Mouse (Mus musculus): ENCODE results near the gene Thbs2. TPM values are rescaled to one million over a fixed set of nuclear protein-coding genes. Genes with fewer than 3 reads are reported as not detected.

The Thbs2 gene
- polyA plus RNA-seq, 1 experiment from 2014 or later, result 3.9 TPM

- H3K27ac ChIP-seq (ENCODE audit: low read depth, low read length), result no peak overlapping the region
- no peaks in the 10 kb centered on the region for H3K36me3 ChIP-seq (ENCODE audit: control insufficient read depth, insufficient read depth, low read length)
- H3K9ac ChIP-seq (replicated peaks; ENCODE audit: low read depth, low read length), result no peak overlapping the region
- 83% methylated on average over 4 of the region's 4 CpGs for WGBS
- H3K4me2 ChIP-seq (ENCODE audit: low read depth, low read length), result no peak overlapping the region
- no peaks in the 10 kb centered on the region for H3K4me1 ChIP-seq (ENCODE audit: control insufficient read depth, insufficient read depth, low read length)
- H3K27me3 ChIP-seq (ENCODE audit: control insufficient read depth, insufficient read depth, low read length), result no peaks in the 10 kb centered on the region
- ATAC-seq (ENCODE audit: low read depth), result no peak
- no peak overlapping the region for H3K4me3 ChIP-seq (ENCODE audit: low read depth, low read length)
- no peaks in the 10 kb centered on the region for H3K9me3 ChIP-seq (ENCODE audit: control insufficient read depth, low read length)
These were observed 34.3 kb downstream of the Thbs2 start for GRCm38 (mm10) chr17:14659746-14660145.

GRCm38 (mm10) chr17:14658123-14658522 lies 35.9 kb downstream of the Thbs2 start:
- H3K27me3 ChIP-seq (ENCODE audit: control insufficient read depth, insufficient read depth, low read length), result no peaks in the 10 kb centered on the region
- H3K4me2 ChIP-seq (ENCODE audit: low read depth, low read length), result no peak overlapping the region
- H3K4me3 ChIP-seq (ENCODE audit: low read depth, low read length), result no peak overlapping the region
- no peak overlapping the region for H3K9ac ChIP-seq (replicated peaks; ENCODE audit: low read depth, low read length)
- no peaks in the 10 kb centered on the region for H3K36me3 ChIP-seq (ENCODE audit: control insufficient read depth, insufficient read depth, low read length)
- WGBS, result 92% methylated on average over 2 of the region's 2 CpGs
- no peak for ATAC-seq (ENCODE audit: low read depth)
- no peaks in the 10 kb centered on the region for H3K4me1 ChIP-seq (ENCODE audit: control insufficient read depth, insufficient read depth, low read length)
- no peaks in the 10 kb centered on the region for H3K9me3 ChIP-seq (ENCODE audit: control insufficient read depth, low read length)
- H3K27ac ChIP-seq (ENCODE audit: low read depth, low read length), result no peak overlapping the region

GRCm38 (mm10) chr17:14657123-14657522 lies 36.9 kb downstream of the Thbs2 start:
- H3K9me3 ChIP-seq (ENCODE audit: control insufficient read depth, low read length), result no peaks in the 10 kb centered on the region
- H3K27ac ChIP-seq (ENCODE audit: low read depth, low read length), result no peak overlapping the region
- H3K9ac ChIP-seq (replicated peaks; ENCODE audit: low read depth, low read length), result no peak overlapping the region
- no peaks in the 10 kb centered on the region for H3K4me1 ChIP-seq (ENCODE audit: control insufficient read depth, insufficient read depth, low read length)
- H3K27me3 ChIP-seq (ENCODE audit: control insufficient read depth, insufficient read depth, low read length), result no peaks in the 10 kb centered on the region
- no peak overlapping the region for H3K4me2 ChIP-seq (ENCODE audit: low read depth, low read length)
- no peak for ATAC-seq (ENCODE audit: low read depth)
- H3K4me3 ChIP-seq (ENCODE audit: low read depth, low read length), result no peak overlapping the region
- H3K36me3 ChIP-seq (ENCODE audit: control insufficient read depth, insufficient read depth, low read length), result no peaks in the 10 kb centered on the region

GRCm38 (mm10) chr17:14654981-14655380 lies 39.1 kb downstream of the Thbs2 start:
- no peak for ATAC-seq (ENCODE audit: low read depth)
- H3K4me3 ChIP-seq (ENCODE audit: low read depth, low read length), result no peak overlapping the region
- no peaks in the 10 kb centered on the region for H3K9me3 ChIP-seq (ENCODE audit: control insufficient read depth, low read length)
- H3K4me1 ChIP-seq (ENCODE audit: control insufficient read depth, insufficient read depth, low read length), result no peaks in the 10 kb centered on the region
- no peak overlapping the region for H3K27ac ChIP-seq (ENCODE audit: low read depth, low read length)
- no peak overlapping the region for H3K9ac ChIP-seq (replicated peaks; ENCODE audit: low read depth, low read length)
- H3K27me3 ChIP-seq (ENCODE audit: control insufficient read depth, insufficient read depth, low read length), result no peaks in the 10 kb centered on the region
- WGBS, result 78% methylated on average over 3 of the region's 3 CpGs
- H3K36me3 ChIP-seq (ENCODE audit: control insufficient read depth, insufficient read depth, low read length), result no peaks in the 10 kb centered on the region
- no peak overlapping the region for H3K4me2 ChIP-seq (ENCODE audit: low read depth, low read length)

- Histone ChIP-seq H3K9ac (replicated peaks; ENCODE audit: low read depth, low read length) (no peak overlapping the region), H3K36me3 (ENCODE audit: control insufficient read depth, insufficient read depth, low read length) (no peaks in the 10 kb centered on the region), H3K4me1 (ENCODE audit: control insufficient read depth, insufficient read depth, low read length) (no peaks in the 10 kb centered on the region), H3K9me3 (ENCODE audit: control insufficient read depth, low read length) (no peaks in the 10 kb centered on the region), H3K4me2 (ENCODE audit: low read depth, low read length) (no peak overlapping the region), H3K27me3 (ENCODE audit: control insufficient read depth, insufficient read depth, low read length) (no peaks in the 10 kb centered on the region), H3K4me3 (ENCODE audit: low read depth, low read length) (no peak overlapping the region), H3K27ac (ENCODE audit: low read depth, low read length) (no peak overlapping the region)
- 79% methylated on average over 7 of the region's 7 CpGs for WGBS
- ATAC-seq (ENCODE audit: low read depth), result no peak
These were observed 42.0 kb downstream of the Thbs2 start for GRCm38 (mm10) chr17:14652013-14652412.

- H3K9ac ChIP-seq (replicated peaks; ENCODE audit: low read depth, low read length), result no peak overlapping the region
- H3K4me1 ChIP-seq (ENCODE audit: control insufficient read depth, insufficient read depth, low read length), result no peaks in the 10 kb centered on the region
- no peaks in the 10 kb centered on the region for H3K36me3 ChIP-seq (ENCODE audit: control insufficient read depth, insufficient read depth, low read length)
- no peaks in the 10 kb centered on the region for H3K9me3 ChIP-seq (ENCODE audit: control insufficient read depth, low read length)
- no peaks in the 10 kb centered on the region for H3K27me3 ChIP-seq (ENCODE audit: control insufficient read depth, insufficient read depth, low read length)
- no peak overlapping the region for H3K4me2 ChIP-seq (ENCODE audit: low read depth, low read length)
- H3K4me3 ChIP-seq (ENCODE audit: low read depth, low read length), result no peak overlapping the region
- 75% methylated on average over 4 of the region's 4 CpGs for WGBS
- H3K27ac ChIP-seq (ENCODE audit: low read depth, low read length), result no peak overlapping the region
- ATAC-seq (ENCODE audit: low read depth), result no peak
These were observed 45.9 kb downstream of the Thbs2 start for GRCm38 (mm10) chr17:14647996-14648640.

GRCm38 (mm10) chr17:14643996-14644395 lies 50.0 kb downstream of the Thbs2 start:
- Histone ChIP-seq H3K9ac (replicated peaks; ENCODE audit: low read depth, low read length) (no peak overlapping the region), H3K4me2 (ENCODE audit: low read depth, low read length) (no peak overlapping the region), H3K27me3 (ENCODE audit: control insufficient read depth, insufficient read depth, low read length) (no peaks in the 10 kb centered on the region), H3K36me3 (ENCODE audit: control insufficient read depth, insufficient read depth, low read length) (no peaks in the 10 kb centered on the region), H3K4me1 (ENCODE audit: control insufficient read depth, insufficient read depth, low read length) (no peaks in the 10 kb centered on the region), H3K4me3 (ENCODE audit: low read depth, low read length) (no peak overlapping the region), H3K9me3 (ENCODE audit: control insufficient read depth, low read length) (no peaks in the 10 kb centered on the region), H3K27ac (ENCODE audit: low read depth, low read length) (no peak overlapping the region)
- no peak for ATAC-seq (ENCODE audit: low read depth)
- 71% methylated on average over 3 of the region's 3 CpGs for WGBS

- H3K9ac ChIP-seq (replicated peaks; ENCODE audit: low read depth, low read length), result no peak overlapping the region
- 89% methylated on average over 15 of the region's 15 CpGs for WGBS
- no peak for ATAC-seq (ENCODE audit: low read depth)
These were observed 53.5 kb downstream of the Thbs2 start for GRCm38 (mm10) chr17:14640351-14641115.

GRCm38 (mm10) chr17:14635546-14636323 lies 58.3 kb downstream of the Thbs2 start:
- no peak overlapping the region for H3K4me2 ChIP-seq (ENCODE audit: low read depth, low read length)
- H3K9me3 ChIP-seq (ENCODE audit: control insufficient read depth, low read length), result no peaks in the 10 kb centered on the region
- no peaks in the 10 kb centered on the region for H3K4me1 ChIP-seq (ENCODE audit: control insufficient read depth, insufficient read depth, low read length)
- H3K36me3 ChIP-seq (ENCODE audit: control insufficient read depth, insufficient read depth, low read length), result no peaks in the 10 kb centered on the region
- WGBS, result 86% methylated on average over 8 of the region's 8 CpGs
- no peaks in the 10 kb centered on the region for H3K27me3 ChIP-seq (ENCODE audit: control insufficient read depth, insufficient read depth, low read length)
- H3K9ac ChIP-seq (replicated peaks; ENCODE audit: low read depth, low read length), result no peak overlapping the region
- no peak for ATAC-seq (ENCODE audit: low read depth)
- no peak overlapping the region for H3K27ac ChIP-seq (ENCODE audit: low read depth, low read length)
- H3K4me3 ChIP-seq (ENCODE audit: low read depth, low read length), result no peak overlapping the region

More at GRCm38 (mm10) chr17:14640351-14641115, 53.5 kb downstream of the Thbs2 start:
- Histone ChIP-seq H3K4me2 (ENCODE audit: low read depth, low read length) (no peak overlapping the region), H3K36me3 (ENCODE audit: control insufficient read depth, insufficient read depth, low read length) (no peaks in the 10 kb centered on the region), H3K27me3 (ENCODE audit: control insufficient read depth, insufficient read depth, low read length) (no peaks in the 10 kb centered on the region), H3K27ac (ENCODE audit: low read depth, low read length) (no peak overlapping the region), H3K9me3 (ENCODE audit: control insufficient read depth, low read length) (no peaks in the 10 kb centered on the region), H3K4me1 (ENCODE audit: control insufficient read depth, insufficient read depth, low read length) (no peaks in the 10 kb centered on the region), H3K4me3 (ENCODE audit: low read depth, low read length) (no peak overlapping the region)

Data from neural tube, embryonic 14.5 days (tissue).